Mouse (Mus musculus) liver, embryonic 13.5 days (tissue): ENCODE results near the gene Ulk4. TPM values are rescaled to one million over a fixed set of nuclear protein-coding genes. Genes with fewer than 3 reads are reported as not detected.
"Not testable (repeated sequence)": the region's sequence is repeated elsewhere in the genome, so short reads cannot be mapped to it uniquely, and the experiment has no call there.

ENCODE experiments used
- ATAC-seq: fragments of 200-750 bp; cut with Nextera tagmentation; 2 replicates; pipeline ENCODE4 v1.8.0; 2017; ENCODE audit warnings: low read depth, mild to moderate bottlenecking, moderate number of reproducible peaks, moderate library complexity
- DNase-seq: peaks from one replicate; pipeline ENCODE4 v3.0.0; 2022
- H3K27ac ChIP-seq: fragments of 300-500 bp; sonication (generic); 2 replicates; pipeline ENCODE4 v1.5.1; 2015; ENCODE audit warnings: moderate library complexity, mild to moderate bottlenecking, inconsistent platforms
- H3K27me3 ChIP-seq: fragments of 300-500 bp; sonication (generic); 2 replicates; pipeline ENCODE4 v1.6.1; 2015; ENCODE audit warnings: mild to moderate bottlenecking, inconsistent platforms
- H3K36me3 ChIP-seq: fragments of 300-500 bp; sonication (generic); 2 replicates; pipeline ENCODE4 v1.6.1; 2015; ENCODE audit warnings: mild to moderate bottlenecking, inconsistent platforms
- H3K4me1 ChIP-seq: fragments of 300-500 bp; sonication (generic); replicated peaks from 2 replicates; pipeline ENCODE4 v1.6.1; 2015; ENCODE audit warnings: inconsistent platforms
- H3K4me2 ChIP-seq: fragments of 300-500 bp; sonication (generic); 2 replicates; pipeline ENCODE4 v1.6.1; 2015; ENCODE audit warnings: inconsistent platforms, mild to moderate bottlenecking, moderate library complexity
- H3K4me3 ChIP-seq: fragments of 300-500 bp; sonication (generic); replicated peaks from 2 replicates; pipeline ENCODE4 v1.5.1; 2015; ENCODE audit warnings: mild to moderate bottlenecking, inconsistent platforms
- H3K9ac ChIP-seq: fragments of 300-500 bp; sonication (generic); 2 replicates; pipeline ENCODE4 v1.6.1; 2015; ENCODE audit warnings: mild to moderate bottlenecking, inconsistent platforms
- H3K9me3 ChIP-seq: fragments of 300-500 bp; sonication (generic); replicated peaks from 2 replicates; pipeline ENCODE4 v1.6.1; 2016; ENCODE audit warnings: inconsistent platforms
- WGBS: fragments of 180-500 bp; shearing (Covaris S2); methylation state at CpG from one replicate; pipeline ENCODE4 v1.1.7; 2015; ENCODE audit not compliant: insufficient replicate concordance; 5-methylcytosine and 5-hydroxymethylcytosine counted together
- polyA plus RNA-seq: library from polyadenylated mRNA; unstranded; fragments of >200 nt; fragmentation: Nextera tagmentation; extraction: Ambion mirVana; gene quantifications from 2 replicates; pipeline ENCODE4 v1.2.1, GENCODE M21; 2015

The Ulk4 gene
- polyA plus RNA-seq, 1 experiment from 2014 or later: 37.0 TPM

GRCm38 (mm10) chr9:120929081-120929480 lies 347.9 kb downstream of the Ulk4 start, which contains the start of gene Ctnnb1:
Ctnnb1 (plus strand) TSS chr9:120929216.
- no peak for DNase-seq
- Histone ChIP-seq H3K36me3 (no peaks in the 10 kb centered on the region), H3K4me3 (no peak within 1 kb of the TSS), H3K4me1 (peaks cover 8% of the 10 kb centered on the region), H3K9ac (no peak within 1 kb of the TSS), H3K27me3 (0 out of 2 replicates have a peak, but pooled peaks cover 6% of the 10 kb centered on the region), H3K9me3 (no peaks in the 10 kb centered on the region), H3K27ac (no peak within 1 kb of the TSS), H3K4me2 (no peak within 1 kb of the TSS)
- 77% methylated on average over 11 of the region's 11 CpGs for WGBS
- ATAC-seq: no peak

- 29% methylated on average over 9 of the region's 9 CpGs for WGBS
- Histone ChIP-seq H3K27me3 (0 out of 2 replicates have a peak, but pooled peaks cover 6% of the 10 kb centered on the region), H3K4me2 (0 out of 2 replicates have a peak overlapping the region, but pooled peaks have one; percentile 8), H3K4me1 (no peaks in the 10 kb centered on the region), H3K9me3 (no peaks in the 10 kb centered on the region), H3K4me3 (no peak overlapping the region), H3K27ac (no peak overlapping the region), H3K9ac (no peak overlapping the region), H3K36me3 (no peaks in the 10 kb centered on the region)
- ATAC-seq: no peak
- DNase-seq: no peak
Measured at GRCm38 (mm10) chr9:120926939-120927606, 349.9 kb downstream of the Ulk4 start.

- H3K4me2 ChIP-seq: no peak overlapping the region
- H3K27me3 ChIP-seq: 0 out of 2 replicates have a peak, but pooled peaks cover 6% of the 10 kb centered on the region
- no peaks in the 10 kb centered on the region for H3K4me1 ChIP-seq
- no peak overlapping the region for H3K9ac ChIP-seq
- no peak overlapping the region for H3K4me3 ChIP-seq
- 39% methylated on average over 1 of the region's 1 CpGs for WGBS
- ATAC-seq (no peak), DNase-seq (no peak)
- no peaks in the 10 kb centered on the region for H3K9me3 ChIP-seq
- no peak overlapping the region for H3K27ac ChIP-seq
- H3K36me3 ChIP-seq: no peaks in the 10 kb centered on the region
Measured at GRCm38 (mm10) chr9:120926126-120926525, 350.9 kb downstream of the Ulk4 start.

- no peak overlapping the region for H3K27ac ChIP-seq
- no peaks in the 10 kb centered on the region for H3K9me3 ChIP-seq
- H3K4me1 ChIP-seq: peaks cover 6% of the 10 kb centered on the region
- no peak overlapping the region for H3K4me2 ChIP-seq
- DNase-seq (no peak), ATAC-seq (no peak)
- H3K36me3 ChIP-seq: no peaks in the 10 kb centered on the region
- 60% methylated on average over 5 of the region's 5 CpGs for WGBS
- H3K4me3 ChIP-seq: no peak overlapping the region
- no peaks in the 10 kb centered on the region for H3K27me3 ChIP-seq
- no peak overlapping the region for H3K9ac ChIP-seq
Measured at GRCm38 (mm10) chr9:120919130-120919529, 357.9 kb downstream of the Ulk4 start.

GRCm38 (mm10) chr9:120918642-120919041 lies 358.4 kb downstream of the Ulk4 start:
- no peak overlapping the region for H3K4me2 ChIP-seq
- no peaks in the 10 kb centered on the region for H3K36me3 ChIP-seq
- H3K9me3 ChIP-seq: no peaks in the 10 kb centered on the region
- H3K4me1 ChIP-seq: peaks cover 6% of the 10 kb centered on the region
- ATAC-seq (no peak), DNase-seq (no peak)
- no peak overlapping the region for H3K27ac ChIP-seq
- H3K4me3 ChIP-seq: no peak overlapping the region
- H3K27me3 ChIP-seq: no peaks in the 10 kb centered on the region
- 42% methylated on average over 6 of the region's 6 CpGs for WGBS
- no peak overlapping the region for H3K9ac ChIP-seq

- no peak overlapping the region for H3K4me2 ChIP-seq
- peaks cover 6% of the 10 kb centered on the region for H3K4me1 ChIP-seq
- no peaks in the 10 kb centered on the region for H3K36me3 ChIP-seq
- H3K27ac ChIP-seq: no peak overlapping the region
- no peaks in the 10 kb centered on the region for H3K9me3 ChIP-seq
- ATAC-seq: no peak
- DNase-seq: no peak
- no peaks in the 10 kb centered on the region for H3K27me3 ChIP-seq
- H3K4me3 ChIP-seq: no peak overlapping the region
- 74% methylated on average over 5 of the region's 5 CpGs for WGBS
- no peak overlapping the region for H3K9ac ChIP-seq
Measured at GRCm38 (mm10) chr9:120918211-120918610, 358.8 kb downstream of the Ulk4 start.

GRCm38 (mm10) chr9:120917619-120918018 lies 359.4 kb downstream of the Ulk4 start:
- H3K9ac ChIP-seq, H3K9me3 ChIP-seq, H3K36me3 ChIP-seq, H3K27me3 ChIP-seq, H3K4me3 ChIP-seq, DNase-seq, H3K4me2 ChIP-seq, H3K4me1 ChIP-seq, H3K27ac ChIP-seq, ATAC-seq: not testable (repeated sequence)
- 81% methylated on average over 2 of the region's 2 CpGs for WGBS

- Histone ChIP-seq H3K9me3 (no peaks in the 10 kb centered on the region), H3K4me3 (no peak overlapping the region), H3K27me3 (no peaks in the 10 kb centered on the region), H3K9ac (no peak overlapping the region), H3K4me1 (peaks cover 6% of the 10 kb centered on the region), H3K36me3 (no peaks in the 10 kb centered on the region), H3K27ac (no peak overlapping the region), H3K4me2 (no peak overlapping the region)
- ATAC-seq (peak; percentile 85), DNase-seq (peak; percentile 50)
- WGBS: 29% methylated on average over 14 of the region's 14 CpGs
Measured at GRCm38 (mm10) chr9:120914877-120915459, 362.0 kb downstream of the Ulk4 start.

GRCm38 (mm10) chr9:120914429-120914828 lies 362.6 kb downstream of the Ulk4 start:
- Histone ChIP-seq H3K4me3 (no peak overlapping the region), H3K4me1 (peaks cover 6% of the 10 kb centered on the region), H3K36me3 (no peaks in the 10 kb centered on the region), H3K4me2 (no peak overlapping the region), H3K27me3 (no peaks in the 10 kb centered on the region), H3K9ac (no peak overlapping the region), H3K27ac (no peak overlapping the region), H3K9me3 (no peaks in the 10 kb centered on the region)
- no peak for DNase-seq
- WGBS: 62% methylated on average over 4 of the region's 4 CpGs
- ATAC-seq: no peak

GRCm38 (mm10) chr9:120913152-120913551 lies 363.8 kb downstream of the Ulk4 start:
- DNase-seq (no peak), ATAC-seq (no peak)
- H3K4me2 ChIP-seq: no peak overlapping the region
- no peak overlapping the region for H3K27ac ChIP-seq
- no peak overlapping the region for H3K4me3 ChIP-seq
- no peaks in the 10 kb centered on the region for H3K36me3 ChIP-seq
- H3K4me1 ChIP-seq: no peaks in the 10 kb centered on the region
- 34% methylated on average over 13 of the region's 13 CpGs for WGBS
- H3K9ac ChIP-seq: no peak overlapping the region
- no peaks in the 10 kb centered on the region for H3K9me3 ChIP-seq
- no peaks in the 10 kb centered on the region for H3K27me3 ChIP-seq

- Histone ChIP-seq H3K36me3 (no peaks in the 10 kb centered on the region), H3K9ac (no peak overlapping the region), H3K9me3 (no peaks in the 10 kb centered on the region), H3K4me1 (no peaks in the 10 kb centered on the region), H3K4me3 (no peak overlapping the region), H3K27ac (no peak overlapping the region), H3K27me3 (no peaks in the 10 kb centered on the region), H3K4me2 (no peak overlapping the region)
- no peak for ATAC-seq
- 70% methylated on average over 6 of the region's 6 CpGs for WGBS
- no peak for DNase-seq
Measured at GRCm38 (mm10) chr9:120908461-120908860, 368.5 kb downstream of the Ulk4 start.
